Mouse (Mus musculus) adrenal gland, postnatal 25 days (tissue): ENCODE data around the gene Sohlh2. TPM values are rescaled to one million over a fixed set of nuclear protein-coding genes. Genes with fewer than 3 reads are reported as not detected.

Experiments used
- DNase-seq: peaks from one replicate; pipeline ENCODE4 v3.0.0; 2021; ENCODE audit warnings: mixed read lengths
- microRNA-seq, 2 experiments: library from miRNA; unstranded; fragments of <30 nt; microRNA quantifications; one replicate each; pipeline ENCODE4 v1.2.0; 2021
- total RNA-seq: library from RNA; stranded (reverse); gene quantifications from 2 replicates; pipeline ENCODE4 v1.2.3, GENCODE M21; 2021

Sohlh2 gene
- total RNA-seq, 1 experiment from 2014 or later, result not detected

DNA sequence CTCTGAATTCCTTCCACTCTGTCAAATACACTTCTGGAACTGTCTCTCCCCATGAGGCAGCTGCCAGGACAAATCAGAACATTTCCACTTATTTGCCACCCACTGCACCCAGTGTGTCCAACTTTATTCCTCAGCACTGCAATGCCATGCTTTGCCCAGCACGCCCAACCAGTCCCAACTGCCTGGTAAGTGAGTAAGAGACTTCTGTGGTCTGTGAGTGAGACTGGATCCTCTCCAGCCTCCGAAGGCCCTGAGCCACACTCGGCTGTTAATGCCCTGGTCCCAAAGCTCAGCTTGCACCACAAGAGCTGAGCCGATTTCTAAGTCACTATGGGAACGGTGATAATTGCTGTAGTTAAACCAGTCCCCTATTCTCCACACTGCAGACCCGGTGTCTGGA lies 25.8 kb downstream of the Sohlh2 start:
- no peak for DNase-seq

DNA sequence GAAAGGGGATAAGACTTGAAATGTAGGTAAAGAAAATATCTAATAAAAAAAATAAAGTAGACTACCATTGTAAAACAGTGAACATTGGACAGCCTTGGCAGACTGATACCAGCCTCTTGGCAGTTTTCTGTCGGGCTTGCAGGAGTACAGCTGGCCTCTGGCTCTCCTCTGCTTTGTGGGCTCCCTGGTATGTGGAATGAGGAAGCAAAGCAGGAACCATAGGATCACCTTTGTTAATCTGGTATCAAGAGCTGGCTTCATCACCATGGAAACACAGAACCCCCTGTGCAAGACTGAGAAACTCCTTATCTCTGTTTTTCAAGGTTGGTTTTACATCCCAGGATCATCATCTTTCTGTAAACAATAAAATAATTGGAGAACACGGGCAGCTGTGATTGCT lies 30.4 kb downstream of the Sohlh2 start:
- no peak for DNase-seq

DNA sequence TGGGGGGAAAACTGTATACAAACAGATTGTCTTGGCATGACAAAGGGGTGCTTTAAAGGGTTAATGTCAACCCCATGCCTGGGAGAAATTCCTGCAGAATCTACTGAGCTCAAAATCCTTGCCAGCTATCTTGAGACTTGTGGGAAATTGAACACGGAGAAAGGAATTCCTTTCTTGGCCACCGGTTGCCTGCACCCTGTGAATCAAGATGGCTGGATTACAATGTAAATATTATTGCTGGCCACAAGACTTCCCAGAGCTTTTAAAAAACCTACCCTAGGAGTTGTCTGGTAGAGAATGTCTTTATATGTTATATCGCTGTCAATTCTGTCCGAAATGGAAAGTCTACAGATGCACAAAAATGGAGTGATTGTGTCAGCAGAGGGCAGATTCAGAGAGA lies 32.0 kb downstream of the Sohlh2 start:
- DNase-seq, result no peak

DNA sequence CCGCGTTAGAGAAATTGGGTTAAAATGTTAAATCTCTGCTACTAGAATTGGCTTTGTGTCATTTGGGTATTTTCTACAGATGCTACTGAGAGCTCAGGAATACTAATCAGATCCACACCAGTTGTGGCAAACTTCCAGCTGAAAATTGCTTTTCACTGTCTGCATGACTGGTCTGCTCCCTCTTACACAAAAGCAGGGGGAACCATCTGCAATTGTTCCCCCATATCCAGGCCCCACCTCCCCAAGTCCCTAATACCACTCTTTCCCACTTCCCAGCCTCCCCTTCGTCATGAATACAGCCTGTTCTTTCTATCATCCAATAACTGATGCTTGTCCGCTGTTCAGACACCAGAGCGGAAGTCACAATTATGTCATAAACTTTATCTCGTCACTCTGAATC lies 32.6 kb downstream of the Sohlh2 start:
- DNase-seq, result no peak

DNA sequence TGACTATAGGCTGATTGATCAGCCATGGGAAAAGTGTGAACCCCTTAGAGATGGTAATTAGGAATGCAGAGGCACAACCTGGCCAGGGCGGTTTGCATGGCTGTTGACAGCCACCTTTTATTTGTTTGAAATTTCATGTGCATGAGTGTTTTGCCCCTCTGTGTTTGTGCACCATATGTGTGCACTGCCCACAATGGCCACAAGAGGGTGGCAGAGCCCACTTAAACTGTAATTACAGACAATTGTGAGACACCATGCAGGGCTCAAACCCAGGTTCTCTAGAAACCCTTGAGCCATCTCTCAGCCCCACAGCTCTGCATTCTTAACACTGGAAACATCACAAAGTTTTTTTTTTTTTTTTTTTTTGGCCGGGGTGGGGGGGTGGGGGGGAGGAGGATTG lies 40.7 kb downstream of the Sohlh2 start:
- no peak for DNase-seq

DNA sequence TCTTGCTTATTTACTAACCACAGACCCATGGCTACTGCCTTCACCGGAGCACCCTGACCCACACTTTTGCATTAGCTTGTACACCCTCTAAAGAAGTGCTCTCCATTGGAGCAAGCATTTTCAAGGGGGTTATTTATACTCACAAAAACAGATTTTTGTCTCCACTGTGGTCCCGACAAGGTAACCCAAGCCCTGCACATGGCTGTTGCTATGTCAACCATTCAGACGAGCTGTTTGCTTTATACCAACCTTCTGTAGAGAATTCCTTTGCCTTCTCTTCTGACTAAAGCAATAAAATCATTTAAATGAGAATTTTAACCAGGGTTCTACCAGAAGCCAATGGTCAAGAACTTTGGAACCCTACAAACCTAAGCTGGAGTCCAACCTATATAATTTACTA lies 42.0 kb downstream of the Sohlh2 start:
- DNase-seq, result no peak

DNA sequence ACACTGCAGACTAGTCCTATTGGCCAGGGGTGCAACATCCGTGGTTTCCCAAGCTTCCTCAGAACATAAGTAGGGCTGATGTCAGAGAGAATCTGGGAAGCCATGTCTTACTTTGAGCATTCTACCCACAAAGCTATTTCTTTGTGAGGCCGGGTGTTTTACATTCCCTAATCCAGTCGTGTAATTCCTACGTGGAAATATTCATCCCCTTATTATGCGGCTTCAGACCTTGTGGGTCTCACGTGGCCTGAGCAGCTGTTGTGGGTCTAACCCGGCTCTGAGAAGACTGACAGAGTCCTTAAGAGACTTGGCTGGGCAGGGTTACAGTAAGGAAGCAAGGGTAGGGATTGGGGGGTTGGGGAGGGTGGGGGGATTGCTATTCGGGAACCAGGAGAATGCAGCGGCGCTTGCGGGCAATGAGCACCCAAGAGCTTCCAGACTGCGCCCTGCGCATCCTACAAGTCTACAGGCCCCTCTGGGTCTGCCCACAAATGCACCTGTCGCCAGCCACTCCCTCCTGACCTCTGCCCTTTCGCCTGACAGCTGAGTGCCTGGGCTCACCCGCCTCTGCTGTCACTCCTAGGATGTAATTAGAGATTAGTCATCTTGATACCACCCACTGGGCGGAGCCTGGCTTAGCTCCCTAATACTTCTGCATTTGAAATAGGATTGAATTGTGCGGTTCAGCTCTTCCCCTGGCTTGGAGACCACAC lies 44.8 kb downstream of the Sohlh2 start:
- peak; percentile 13 for DNase-seq

DNA sequence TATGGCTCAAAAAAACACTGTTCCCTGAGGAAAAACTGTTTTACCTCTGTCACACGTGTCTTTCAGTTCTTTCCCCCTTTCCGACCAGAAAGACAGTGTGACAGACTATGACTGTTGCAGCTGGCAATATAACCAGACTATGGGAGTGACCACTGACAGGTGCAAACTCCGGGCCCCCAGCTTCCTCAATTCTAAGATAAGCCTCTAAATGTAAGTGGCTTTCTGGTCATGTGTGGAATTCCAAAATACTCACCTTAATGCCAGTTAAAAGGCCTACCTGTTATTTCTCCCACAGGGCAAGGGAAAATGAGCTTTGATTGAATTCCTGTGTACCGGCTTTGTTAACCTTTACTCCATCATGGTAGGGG lies 45.4 kb downstream of the Sohlh2 start:
- DNase-seq, result no peak

DNA sequence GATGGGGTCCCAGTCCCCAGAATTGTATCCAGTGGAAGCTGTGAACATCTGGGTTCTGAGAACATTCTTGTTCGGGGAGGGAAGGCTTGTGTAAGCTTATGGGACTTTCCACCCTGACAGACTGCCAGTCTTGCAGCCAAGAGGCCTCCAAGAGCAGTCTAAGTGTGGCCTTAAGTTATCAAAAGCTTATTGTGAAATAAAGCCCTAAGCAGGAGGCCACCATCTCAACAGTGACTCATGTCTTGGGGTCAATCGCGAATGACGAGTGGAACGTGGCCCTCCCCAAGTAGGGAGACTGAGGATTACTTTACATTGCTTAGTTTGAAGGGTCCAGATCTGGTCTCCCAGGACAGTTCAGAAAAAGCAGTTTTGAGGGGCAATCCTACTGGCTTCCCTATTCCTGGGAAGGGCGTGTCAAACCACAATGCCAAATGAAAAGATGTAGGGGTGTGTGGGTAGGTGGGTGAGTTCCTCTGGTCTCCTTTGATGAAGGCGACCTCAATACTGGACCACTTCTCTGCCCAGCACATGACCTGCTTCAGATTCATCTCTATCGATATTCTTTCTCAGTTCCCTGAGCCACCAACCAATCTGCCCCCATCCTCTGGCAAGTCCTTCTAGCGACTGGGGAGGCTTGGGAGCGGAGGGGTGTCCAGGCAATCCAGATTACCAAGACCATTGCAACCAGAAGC lies 60.0 kb downstream of the Sohlh2 start, which contains the start of gene Dclk1:
Gene Dclk1, plus strand, starts transcription at position 635 of the 692 bp plus-strand sequence.
- DNase-seq, result no peak

DNA sequence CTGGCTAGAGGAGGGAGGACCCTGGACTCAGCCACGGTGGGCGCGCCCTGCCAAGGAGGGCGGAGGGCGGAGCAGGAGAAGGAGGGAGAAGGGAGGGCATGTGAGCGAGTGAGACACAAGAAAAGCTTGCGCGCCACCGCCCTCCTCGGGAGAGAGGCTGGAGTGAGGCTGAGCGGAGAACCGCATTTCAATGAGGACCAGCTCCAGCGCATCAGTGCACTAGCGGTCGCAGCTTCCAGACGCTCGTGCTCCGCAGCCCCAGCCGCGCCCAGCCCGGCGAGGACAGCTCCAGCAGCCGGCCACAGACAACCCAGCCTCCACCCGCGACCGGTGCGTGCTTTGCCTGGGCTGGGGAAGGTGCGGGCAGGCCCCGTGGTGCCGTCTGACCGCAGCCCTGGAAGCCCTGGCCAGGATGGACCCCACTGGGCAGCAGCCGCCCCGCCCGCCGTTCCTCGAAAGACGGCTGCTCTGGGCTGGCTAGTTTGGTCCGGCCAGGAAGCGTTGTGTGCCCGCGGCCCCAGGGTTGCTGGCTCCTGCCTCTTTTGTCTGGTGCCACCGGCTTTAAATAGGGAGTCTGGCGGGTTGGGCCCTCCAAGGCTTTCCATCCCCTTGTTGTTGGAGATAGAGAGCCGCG lies 60.7 kb downstream of the Sohlh2 start:
- DNase-seq, result peak; percentile 37

DNA sequence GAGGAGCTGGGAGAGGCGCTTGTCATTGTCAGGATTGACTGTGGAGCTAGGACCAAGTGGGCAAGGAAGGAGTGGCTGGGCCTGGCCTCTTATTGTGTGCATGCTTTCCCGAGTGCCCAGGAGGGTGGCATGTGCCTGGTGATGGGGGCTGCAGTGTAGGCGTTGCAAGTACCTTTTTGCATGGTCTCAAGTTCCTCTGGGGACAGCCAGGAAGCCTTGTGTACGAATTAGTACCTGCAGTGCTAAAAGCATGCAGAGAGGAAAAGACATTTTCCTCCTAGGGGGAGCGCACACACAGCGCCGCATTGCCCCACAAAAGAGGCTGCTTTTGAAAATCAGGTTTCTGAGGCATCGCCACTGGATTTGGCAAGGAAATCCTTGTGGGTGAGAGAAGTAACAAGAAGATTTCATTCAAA lies 61.2 kb downstream of the Sohlh2 start:
- DNase-seq, result no peak

DNA sequence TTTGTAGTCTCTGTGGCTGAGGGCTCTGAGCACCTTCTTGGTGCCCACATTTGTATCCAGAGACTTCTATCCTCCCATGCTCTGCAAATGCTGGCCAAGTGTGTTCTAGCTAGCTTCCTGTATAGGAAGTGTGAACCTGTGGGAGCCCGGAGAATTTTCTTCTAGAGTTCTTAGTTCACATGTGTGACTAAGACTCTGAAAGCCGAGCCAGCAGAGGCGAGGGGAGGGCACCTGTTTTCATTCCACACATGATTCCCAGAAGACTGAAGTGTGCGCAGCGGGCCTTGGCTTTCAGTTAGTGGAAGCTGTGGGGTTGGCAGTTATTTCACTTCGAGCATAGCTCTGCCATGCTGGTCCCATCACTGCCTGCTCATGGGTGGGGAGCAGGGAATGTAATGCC lies 62.3 kb downstream of the Sohlh2 start:
- no peak for DNase-seq

DNA sequence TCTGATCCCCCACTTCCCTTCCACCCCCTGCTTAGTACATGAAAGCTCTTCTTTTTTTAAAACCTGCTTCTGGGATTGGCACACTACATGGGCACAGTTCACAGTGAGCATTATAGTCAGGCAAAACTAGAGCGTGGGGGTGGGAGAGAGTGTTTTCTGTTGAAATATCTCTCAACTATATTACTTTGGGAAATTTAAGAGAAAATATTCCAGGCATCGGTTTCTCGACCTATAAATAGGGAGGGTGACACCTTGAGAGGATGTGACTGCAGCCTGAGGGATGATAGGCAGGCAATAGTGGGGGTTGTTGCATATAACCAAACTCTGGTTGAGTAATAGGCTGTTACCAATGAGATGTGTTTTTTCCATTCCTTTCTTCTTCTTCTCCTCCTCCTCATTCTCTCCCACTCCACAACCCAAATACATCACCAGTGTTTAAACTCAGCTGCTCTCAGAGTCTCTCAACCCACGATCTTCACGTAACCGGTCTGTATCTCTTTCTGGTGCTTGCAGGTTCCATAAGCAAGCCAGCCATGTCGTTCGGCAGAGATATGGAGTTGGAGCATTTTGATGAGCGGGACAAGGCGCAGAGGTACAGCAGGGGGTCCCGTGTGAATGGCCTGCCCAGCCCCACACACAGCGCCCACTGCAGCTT lies 64.9 kb downstream of the Sohlh2 start:
- DNase-seq, result no peak

DNA sequence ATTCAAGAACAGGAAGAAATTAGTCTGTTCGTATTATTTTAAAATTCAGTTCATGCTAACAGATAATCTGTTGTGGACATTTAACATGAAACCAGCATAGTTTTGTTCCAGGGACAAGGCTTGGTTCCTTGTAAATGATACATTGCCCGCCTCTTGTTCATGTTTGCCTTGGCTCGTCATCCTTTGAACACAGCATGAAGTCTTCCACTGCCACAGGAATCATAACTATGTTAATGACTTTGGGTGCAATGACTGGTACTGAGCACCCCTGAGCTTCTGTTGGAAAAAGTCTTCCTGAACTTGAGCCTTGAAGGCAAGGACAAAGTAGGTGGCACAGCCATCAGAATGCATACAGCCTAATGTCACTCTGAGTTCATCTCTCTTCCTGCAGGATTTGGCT lies 66.2 kb downstream of the Sohlh2 start:
- no peak for DNase-seq

DNA sequence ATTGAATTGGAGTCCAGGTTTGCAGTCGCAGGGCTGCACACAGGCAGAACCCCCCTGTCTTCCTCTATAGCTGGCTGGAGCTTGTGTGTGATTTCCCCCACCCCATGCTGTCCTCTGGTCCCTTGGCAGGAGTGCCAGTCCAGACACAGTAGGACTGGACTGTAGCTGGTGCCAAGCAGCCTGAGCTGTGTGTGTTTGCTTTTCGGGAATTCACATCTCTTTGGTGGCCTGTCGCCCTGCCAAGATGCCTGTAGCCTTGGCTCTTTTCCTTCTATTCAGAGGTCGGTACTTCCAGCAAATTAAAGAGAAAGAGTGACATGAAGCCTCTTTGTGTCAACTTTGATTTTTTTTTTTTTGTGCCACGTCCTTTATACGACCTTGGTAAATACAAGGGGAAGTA lies 66.7 kb downstream of the Sohlh2 start:
- DNase-seq, result peak; percentile 18

DNA sequence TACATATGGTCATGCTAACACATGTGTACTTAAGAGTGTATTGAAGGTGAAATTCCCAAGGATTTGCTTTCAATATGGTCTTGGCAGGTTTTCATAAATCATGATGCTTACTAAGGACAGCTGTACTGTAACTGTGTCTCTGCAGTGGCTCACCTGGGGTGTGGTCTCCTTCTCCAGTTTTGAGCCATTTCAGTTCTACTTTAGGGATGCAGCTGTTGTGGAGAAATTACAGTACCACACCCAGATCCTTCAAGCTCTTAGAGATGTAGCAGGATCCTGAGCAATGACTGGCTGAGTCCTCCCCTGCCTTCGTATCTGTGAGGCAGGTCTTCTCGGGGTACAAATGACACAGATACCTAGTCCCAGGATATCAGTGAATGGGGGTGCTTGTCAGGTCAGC lies 68.8 kb downstream of the Sohlh2 start:
- DNase-seq, result no peak

Small RNA genes lying within 50 kb of the gene (microRNA-seq; reads per million reads assigned to microRNA genes)
- gene Gm22029, result 0 reads per million in 2 experiments

Other genes starting within 250 kb of the Sohlh2 start
- gene Ccna1, start 126.5 kb upstream of the Sohlh2 start, total RNA-seq, result not detected in 2 replicates
- 40.9 and 57.9 TPM in 2 replicates for gene Spg20, start 69.9 kb upstream of the Sohlh2 start, total RNA-seq
- not detected in 2 replicates for gene Ccdc169, start 44.7 kb upstream of the Sohlh2 start, total RNA-seq
- 2.3 and 2.4 TPM in 2 replicates for gene Dclk1, start 60.3 kb downstream of the Sohlh2 start, total RNA-seq